Mouse (Mus musculus) myocyte (in vitro differentiated cells): ENCODE measurements around the gene Dpp4. TPM values are rescaled to one million over a fixed set of nuclear protein-coding genes. Genes with fewer than 3 reads are reported as not detected.

Source experiments
- H3K27me3 ChIP-seq: one replicate; pipeline ENCODE4 v1.6.1; 2011; ENCODE audit not compliant: control insufficient read depth, insufficient read depth, insufficient read length
- H3K36me3 ChIP-seq: one replicate; pipeline ENCODE4 v1.6.1; 2011; ENCODE audit not compliant: control insufficient read depth, insufficient read depth
- H3K4me2 ChIP-seq: one replicate; pipeline ENCODE4 v1.6.1; 2011; ENCODE audit warnings: low read depth, control low read depth
- H3K4me3 ChIP-seq: one replicate; pipeline ENCODE4 v1.5.1; 2011; ENCODE audit warnings: mild to moderate bottlenecking, control low read depth, moderate library complexity
- H3K79me2 ChIP-seq: one replicate; pipeline ENCODE4 v1.6.1; 2011; ENCODE audit not compliant: control insufficient read depth, insufficient read depth
- H3ac ChIP-seq: one replicate; pipeline ENCODE4 v1.6.1; 2011; ENCODE audit not compliant: control insufficient read depth, insufficient read length
- CEBPB ChIP-seq: IDR thresholded peaks from 2 replicates; pipeline ENCODE4 v1.6.1; 2011; ENCODE audit warnings: mild to moderate bottlenecking, moderate library complexity; ENCODE audit not compliant: poor library complexity, insufficient read depth, severe bottlenecking
- E2F4 ChIP-seq: IDR thresholded peaks from one replicate; pipeline ENCODE4 v1.6.1; 2011; ENCODE audit warnings: mild to moderate bottlenecking, control low read depth, moderate library complexity; ENCODE audit not compliant: insufficient read depth
- MAX ChIP-seq: IDR thresholded peaks from one replicate; pipeline ENCODE4 v1.6.1; 2011; ENCODE audit warnings: low read depth, mild to moderate bottlenecking, control low read depth
- MYOD1 ChIP-seq, 3 experiments: IDR thresholded peaks; one replicate each; pipeline ENCODE4 v1.6.1; 2011; ENCODE audit warnings: control low read depth in 2 of 3, low read depth in 2 of 3, mild to moderate bottlenecking in 2 of 3, moderate library complexity in 1 of 3; ENCODE audit not compliant: insufficient read length in 2 of 3, control insufficient read depth in 1 of 3
- MYOG ChIP-seq, 3 experiments: IDR thresholded peaks; one replicate each; pipeline ENCODE4 v1.6.1; 2011; ENCODE audit warnings: control low read depth in 2 of 3, low read depth in 2 of 3, mild to moderate bottlenecking in 2 of 3; ENCODE audit not compliant: insufficient read length in 2 of 3, control insufficient read depth in 1 of 3, insufficient read depth in 1 of 3
- POLR2A ChIP-seq: IDR thresholded peaks from one replicate; pipeline ENCODE4 v1.6.1; 2011; ENCODE audit warnings: low read depth, mild to moderate bottlenecking, control low read depth, moderate library complexity; ENCODE audit not compliant: insufficient read length
- POLR2AphosphoS2 ChIP-seq: IDR thresholded peaks from one replicate; pipeline ENCODE4 v1.6.1; 2011; ENCODE audit warnings: low read depth, control low read depth; ENCODE audit not compliant: insufficient read length
- REST ChIP-seq: IDR thresholded peaks from one replicate; pipeline ENCODE4 v1.6.1; 2011; ENCODE audit warnings: mild to moderate bottlenecking, control low read depth, moderate library complexity; ENCODE audit not compliant: insufficient read depth, insufficient read length
- SRF ChIP-seq: IDR thresholded peaks from one replicate; pipeline ENCODE4 v1.6.1; 2011; ENCODE audit warnings: low read depth; ENCODE audit not compliant: control insufficient read depth, insufficient read length
- TCF12 ChIP-seq: IDR thresholded peaks from one replicate; pipeline ENCODE4 v1.6.1; 2011; ENCODE audit warnings: mild to moderate bottlenecking, control low read depth; ENCODE audit not compliant: poor library complexity, insufficient read depth, severe bottlenecking
- TCF3 ChIP-seq: IDR thresholded peaks from one replicate; pipeline ENCODE4 v1.6.1; 2011; ENCODE audit warnings: low read depth, control low read depth; ENCODE audit not compliant: insufficient read length
- USF1 ChIP-seq: IDR thresholded peaks from one replicate; pipeline ENCODE4 v1.6.1; 2011; ENCODE audit warnings: low read depth, mild to moderate bottlenecking, control low read depth, moderate library complexity
- polyA plus RNA-seq: library from polyadenylated mRNA; unstranded; fragments of >200 nt; fragmentation: generic; extraction: Trizol; gene quantifications from one replicate; pipeline ENCODE4 v1.2.1, GENCODE M21; 2012; ENCODE audit warnings: missing spikeins

The Dpp4 gene
- polyA plus RNA-seq, 1 experiment = not detected

GRCm38 (mm10) chr2:62440802-62441544 lies 28.9 kb upstream of the Dpp4 start:
- no peaks in the 10 kb centered on the region for H3K36me3 ChIP-seq
- no peak overlapping the region for H3K4me3 ChIP-seq
- H3ac ChIP-seq = no peak overlapping the region
- no peaks in the 10 kb centered on the region for H3K79me2 ChIP-seq
- no peak overlapping the region for H3K4me2 ChIP-seq
- no peaks in the 10 kb centered on the region for H3K27me3 ChIP-seq
- TF ChIP-seq POLR2AphosphoS2 (no peak), E2F4 (no peak), POLR2A (no peak), REST (no peak), MAX (no peak), MYOG (IDR thresholded peaks at IDR 0.05; ENCODE audit: control insufficient read depth in 1 of 3, insufficient read depth in 1 of 3, insufficient read length in 2 of 3, low read depth in 2 of 3) (no peak), TCF12 (no peak), MYOD1 (IDR thresholded peaks at IDR 0.05; ENCODE audit: control insufficient read depth in 1 of 3, insufficient read length in 2 of 3, low read depth in 2 of 3) (no peak), USF1 (no peak), SRF (no peak), CEBPB (no peak), TCF3 (no peak)

- H3K27me3 ChIP-seq = no peaks in the 10 kb centered on the region
- no peak overlapping the region for H3K4me2 ChIP-seq
- H3K79me2 ChIP-seq = no peaks in the 10 kb centered on the region
- no peak overlapping the region for H3K4me3 ChIP-seq
- no peak overlapping the region for H3ac ChIP-seq
- no peaks in the 10 kb centered on the region for H3K36me3 ChIP-seq
- TF ChIP-seq USF1 = no peak
- TF ChIP-seq MAX = no peak
- TF ChIP-seq SRF = no peak
- TF ChIP-seq E2F4 = no peak
- no peak for TF ChIP-seq POLR2A
- TF ChIP-seq TCF3 = no peak
- no peak for TF ChIP-seq TCF12
- no peak for TF ChIP-seq MYOD1 (IDR thresholded peaks at IDR 0.05; ENCODE audit: control insufficient read depth in 1 of 3, insufficient read length in 2 of 3, low read depth in 2 of 3)
- TF ChIP-seq CEBPB = no peak
- TF ChIP-seq REST = no peak
- no peak for TF ChIP-seq MYOG (IDR thresholded peaks at IDR 0.05; ENCODE audit: control insufficient read depth in 1 of 3, insufficient read depth in 1 of 3, insufficient read length in 2 of 3, low read depth in 2 of 3)
- no peak for TF ChIP-seq POLR2AphosphoS2
Observed at GRCm38 (mm10) chr2:62440083-62440482, 28.1 kb upstream of the Dpp4 start.

GRCm38 (mm10) chr2:62431245-62431795 lies 19.3 kb upstream of the Dpp4 start:
- no peak overlapping the region for H3ac ChIP-seq
- H3K4me3 ChIP-seq = no peak overlapping the region
- TF ChIP-seq POLR2A = no peak
- no peak for TF ChIP-seq TCF12
- H3K36me3 ChIP-seq = no peaks in the 10 kb centered on the region
- no peak overlapping the region for H3K4me2 ChIP-seq
- H3K27me3 ChIP-seq = no peaks in the 10 kb centered on the region
- no peaks in the 10 kb centered on the region for H3K79me2 ChIP-seq

GRCm38 (mm10) chr2:62425941-62426340 lies 13.9 kb upstream of the Dpp4 start:
- 0 out of 2 replicates have a peak, but pooled peaks have one; percentile 46 for TF ChIP-seq CEBPB
- TF ChIP-seq POLR2A = no peak
- no peak for TF ChIP-seq MYOD1 (IDR thresholded peaks at IDR 0.05; ENCODE audit: control insufficient read depth in 1 of 3, insufficient read length in 2 of 3, low read depth in 2 of 3)
- no peak for TF ChIP-seq MAX
- no peak for TF ChIP-seq TCF12
- peak; percentile 14 for TF ChIP-seq SRF
- H3ac ChIP-seq = no peak overlapping the region
- H3K27me3 ChIP-seq = no peaks in the 10 kb centered on the region
- no peak overlapping the region for H3K4me2 ChIP-seq
- H3K79me2 ChIP-seq = no peaks in the 10 kb centered on the region
- no peak overlapping the region for H3K4me3 ChIP-seq
- no peaks in the 10 kb centered on the region for H3K36me3 ChIP-seq

- Histone ChIP-seq H3K36me3 (no peaks in the 10 kb centered on the region), H3ac (no peak overlapping the region), H3K4me3 (no peak overlapping the region), H3K4me2 (no peak overlapping the region), H3K27me3 (no peaks in the 10 kb centered on the region), H3K79me2 (no peaks in the 10 kb centered on the region)
- TF ChIP-seq TCF3 (no peak), MAX (no peak)
Observed at GRCm38 (mm10) chr2:62423343-62423776, 11.3 kb upstream of the Dpp4 start.
